Mouse (Mus musculus) adrenal gland, postnatal 14 days (tissue): Measurements from ENCODE around the gene Zc3h10. TPM values are rescaled to one million over a fixed set of nuclear protein-coding genes. Genes with fewer than 3 reads are reported as not detected.
A peak's percentile ranks its signal among the peaks of the same experiment; 100 is the strongest.
"Not testable (repeated sequence)": the region's sequence is repeated elsewhere in the genome, so short reads cannot be mapped to it uniquely, and the experiment has no call there.

Source experiments
- DNase-seq: peaks from one replicate; pipeline ENCODE4 v3.0.0; 2021; ENCODE audit warnings: mixed read lengths
- total RNA-seq: library from RNA; stranded (reverse); gene quantifications from 2 replicates; pipeline ENCODE4 v1.2.3, GENCODE M21; 2021

Zc3h10 gene
- total RNA-seq, 1 experiment from 2014 or later: 13.5 TPM

GRCm38 (mm10) chr10:128524732-128525662 lies 22.6 kb downstream of the Zc3h10 start:
- peak; percentile 74 for DNase-seq

DNA sequence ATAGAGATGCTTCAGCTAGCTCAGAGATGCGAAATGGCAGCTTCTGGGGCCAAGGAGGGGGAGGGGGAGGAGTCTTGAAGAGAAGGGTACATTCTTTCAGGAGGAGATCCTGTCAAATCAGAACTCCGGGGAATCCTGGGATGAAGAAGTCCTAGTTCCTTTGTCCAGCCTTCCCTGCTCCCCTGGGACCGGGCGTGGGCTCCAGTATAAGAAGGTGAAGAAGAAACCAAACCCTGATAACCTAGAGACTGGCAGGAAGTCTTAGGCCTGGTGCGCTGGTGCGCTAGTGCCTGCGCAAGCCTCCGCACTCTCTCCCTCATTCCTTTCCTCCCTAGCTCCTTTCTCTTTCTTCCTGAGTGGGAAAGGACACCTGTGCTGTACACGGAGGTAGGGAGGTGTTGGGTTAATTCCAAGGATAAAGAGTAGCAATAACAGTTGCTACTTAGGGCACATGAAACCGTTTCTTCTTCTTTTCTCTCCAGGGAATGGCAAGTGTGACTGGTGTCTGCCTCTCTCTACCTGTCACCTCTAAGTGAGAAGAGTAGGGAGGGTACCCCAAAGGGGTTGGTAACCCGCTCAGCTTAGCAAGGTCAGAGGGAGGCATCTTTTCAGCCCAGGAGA lies 23.4 kb downstream of the Zc3h10 start:
- DNase-seq: no peak

- no peak for DNase-seq
Measured at GRCm38 (mm10) chr10:128522351-128522750, 25.2 kb downstream of the Zc3h10 start.

DNA sequence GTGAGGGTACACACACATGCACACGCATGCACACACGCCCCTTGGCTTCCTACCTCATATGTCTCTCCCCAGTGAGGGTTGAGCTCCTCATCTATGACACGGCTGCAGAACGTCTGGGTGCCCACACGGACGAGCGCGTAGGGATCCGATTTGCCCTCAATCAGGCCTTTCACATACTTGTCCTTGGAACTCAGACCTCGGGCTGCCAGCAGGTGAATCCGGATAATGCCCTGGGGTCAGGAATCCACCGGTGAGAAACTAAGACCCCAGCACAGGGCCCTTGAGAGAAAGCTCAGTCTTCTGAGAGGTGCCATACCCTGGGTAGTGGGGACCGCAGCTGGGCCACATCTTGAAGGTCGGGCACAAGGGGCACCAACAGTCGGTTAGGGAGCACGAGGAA lies 27.0 kb downstream of the Zc3h10 start:
- no peak for DNase-seq

GRCm38 (mm10) chr10:128518833-128519232 lies 28.7 kb downstream of the Zc3h10 start:
- DNase-seq: peak; percentile 71

GRCm38 (mm10) chr10:128516677-128517076 lies 30.9 kb downstream of the Zc3h10 start:
- DNase-seq: no peak

DNA sequence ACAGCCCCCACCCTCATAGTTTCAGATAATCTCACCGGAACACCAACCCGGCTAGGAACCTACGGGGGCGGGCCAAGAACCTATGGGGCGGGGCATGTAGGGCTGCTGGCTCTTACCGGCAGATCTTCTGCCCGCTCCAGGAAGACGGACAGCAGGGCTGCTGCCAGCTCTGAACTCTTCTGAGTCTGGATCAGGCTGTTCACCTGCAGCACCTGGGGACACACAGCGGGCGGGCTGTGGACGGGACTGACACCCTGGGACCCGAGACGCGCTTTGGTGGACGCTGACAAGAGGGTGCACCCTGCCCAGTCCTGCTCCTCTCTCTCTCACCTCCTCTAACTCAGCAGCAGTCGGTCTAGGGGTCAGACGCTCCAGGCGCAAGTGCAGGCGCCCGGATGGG lies 31.5 kb downstream of the Zc3h10 start:
- DNase-seq: no peak

DNA sequence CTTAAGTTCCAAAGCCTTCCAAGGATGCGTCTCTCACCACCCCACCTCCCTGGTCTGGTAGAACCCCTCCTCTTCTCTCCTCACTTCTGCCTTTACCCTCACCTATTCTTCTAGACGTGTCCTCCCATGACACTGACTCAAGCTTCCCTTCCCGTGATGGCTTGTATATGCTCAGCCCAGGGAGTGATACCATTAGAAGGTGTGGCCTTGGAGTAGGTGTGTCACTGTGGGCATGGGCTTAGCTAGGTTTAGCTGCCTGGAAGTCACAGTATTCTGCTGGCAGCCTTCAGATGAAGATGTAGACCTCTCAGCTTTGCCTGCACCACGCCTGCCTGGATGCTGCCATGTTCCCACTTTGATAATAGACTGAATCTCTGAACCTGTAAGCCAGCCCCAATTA lies 32.5 kb downstream of the Zc3h10 start:
- no peak for DNase-seq

GRCm38 (mm10) chr10:128511761-128512160 lies 35.8 kb downstream of the Zc3h10 start:
- no peak for DNase-seq

- DNase-seq: no peak
Measured at GRCm38 (mm10) chr10:128511189-128511588, 36.4 kb downstream of the Zc3h10 start.

- DNase-seq: no peak
Measured at GRCm38 (mm10) chr10:128510301-128510700, 37.3 kb downstream of the Zc3h10 start.

GRCm38 (mm10) chr10:128509831-128510230 lies 37.7 kb downstream of the Zc3h10 start:
- DNase-seq: no peak

DNA sequence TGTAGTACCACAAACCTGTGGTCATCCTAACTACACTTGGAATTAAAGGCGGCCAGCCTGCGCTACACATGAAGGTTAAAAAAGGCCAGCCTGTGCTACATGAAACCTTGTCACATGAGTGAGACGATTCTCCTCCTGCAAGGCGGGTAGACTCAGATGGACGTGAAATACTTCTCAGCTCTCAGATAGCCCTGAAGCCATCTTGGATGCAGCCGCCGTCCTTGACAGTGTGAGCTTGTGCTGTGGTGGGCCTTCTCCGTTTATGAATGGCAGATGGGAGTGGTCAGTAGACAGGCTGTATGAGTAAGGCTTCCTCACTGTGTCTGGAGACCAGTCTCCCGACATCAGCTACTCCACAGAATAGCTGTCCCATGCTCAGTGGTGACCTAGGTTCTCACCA lies 38.4 kb downstream of the Zc3h10 start:
- DNase-seq: no peak

DNA sequence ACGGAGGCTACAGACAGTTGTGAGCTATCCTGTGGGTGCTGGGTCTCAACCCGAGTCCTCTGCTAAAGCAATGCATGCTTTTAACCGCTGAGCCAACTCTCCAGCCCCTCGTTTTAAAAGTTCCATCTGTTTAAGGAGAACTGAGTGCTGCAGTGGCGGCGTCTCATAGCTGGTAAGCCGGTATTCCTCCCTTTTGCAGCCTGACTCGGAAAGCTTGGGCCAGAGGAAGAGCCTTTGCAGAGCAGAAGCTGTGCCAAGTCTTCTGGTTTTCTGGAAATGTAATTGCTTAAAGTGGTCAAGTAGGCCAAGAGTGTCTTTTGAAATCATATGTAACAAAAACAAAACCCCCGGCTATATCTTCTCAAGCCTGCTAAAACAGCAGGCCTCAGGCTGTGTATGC lies 39.3 kb downstream of the Zc3h10 start:
- DNase-seq: no peak

- no peak for DNase-seq
Measured at GRCm38 (mm10) chr10:128505974-128506373, 41.6 kb downstream of the Zc3h10 start.

GRCm38 (mm10) chr10:128505371-128505667 lies 42.3 kb downstream of the Zc3h10 start:
- DNase-seq: not testable (repeated sequence)

GRCm38 (mm10) chr10:128504641-128505370 lies 42.8 kb downstream of the Zc3h10 start:
- DNase-seq: no peak

DNA sequence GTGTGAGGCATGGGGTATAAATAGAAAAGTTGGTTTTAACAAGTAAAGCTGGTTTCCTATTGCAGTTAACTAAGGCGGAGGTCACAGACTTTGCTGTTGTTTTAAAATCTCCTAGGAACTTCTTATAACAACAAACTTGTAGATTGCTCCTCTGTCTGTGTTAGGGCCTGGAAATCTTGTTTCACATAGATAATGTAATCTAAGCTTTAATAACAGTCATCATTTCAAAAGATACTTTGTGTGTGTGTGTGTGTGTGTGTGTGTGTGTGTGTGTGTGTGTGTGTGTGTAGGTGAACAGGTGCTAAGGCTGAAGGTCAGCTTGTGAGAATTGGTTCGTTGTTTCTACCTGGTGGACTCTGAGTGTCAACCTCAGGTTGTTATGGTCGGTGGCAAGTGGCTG lies 43.6 kb downstream of the Zc3h10 start:
- DNase-seq: no peak

GRCm38 (mm10) chr10:128503532-128503931 lies 44.0 kb downstream of the Zc3h10 start:
- DNase-seq: no peak

DNA sequence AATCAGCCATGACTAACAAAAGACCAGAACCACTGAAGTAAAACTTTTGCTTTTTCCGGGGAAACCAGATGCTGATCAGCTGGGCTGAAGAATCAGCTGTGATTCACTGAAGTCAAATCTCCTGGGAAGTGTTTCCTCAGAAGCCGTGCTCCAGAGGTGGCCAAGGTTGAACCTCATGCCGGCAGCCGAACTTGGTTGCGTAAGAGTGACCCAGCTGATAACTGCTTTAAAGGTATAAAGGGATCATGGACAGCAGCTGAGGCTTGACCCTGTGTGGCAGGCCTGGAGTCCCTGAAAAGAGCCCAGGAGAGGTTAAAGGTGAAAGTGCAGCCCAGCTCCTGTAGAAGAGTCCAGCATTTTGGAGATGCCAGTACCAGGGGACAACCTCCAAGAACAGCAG lies 45.2 kb downstream of the Zc3h10 start:
- peak; percentile 83 for DNase-seq

DNA sequence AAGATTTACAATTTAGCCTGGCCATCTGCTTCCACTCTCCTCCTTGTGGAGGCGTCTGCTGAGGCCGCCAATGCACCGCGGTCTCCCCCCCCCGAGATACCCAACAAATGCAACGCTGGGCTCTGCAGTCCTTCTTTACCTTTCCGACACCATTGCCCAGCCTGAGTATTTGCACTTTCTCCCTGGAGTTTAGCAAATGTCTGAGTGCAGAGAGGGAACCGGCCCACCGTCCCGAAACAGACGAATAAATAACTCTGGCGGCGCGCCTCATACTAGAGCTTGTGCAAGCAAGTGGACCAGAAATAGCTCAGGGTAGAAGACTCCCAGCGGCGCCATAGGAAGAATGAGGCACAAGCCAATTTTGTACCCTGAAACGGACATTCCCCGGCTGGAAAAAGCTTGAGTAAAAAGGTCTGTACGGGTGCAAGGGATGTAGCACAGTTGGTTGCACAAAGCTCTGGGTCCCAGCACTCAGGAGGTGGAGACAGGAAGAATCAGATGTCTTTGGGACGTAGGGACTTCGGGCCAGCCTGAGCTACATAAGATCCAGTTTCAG lies 48.4 kb downstream of the Zc3h10 start:
- peak; percentile 77 for DNase-seq

DNA sequence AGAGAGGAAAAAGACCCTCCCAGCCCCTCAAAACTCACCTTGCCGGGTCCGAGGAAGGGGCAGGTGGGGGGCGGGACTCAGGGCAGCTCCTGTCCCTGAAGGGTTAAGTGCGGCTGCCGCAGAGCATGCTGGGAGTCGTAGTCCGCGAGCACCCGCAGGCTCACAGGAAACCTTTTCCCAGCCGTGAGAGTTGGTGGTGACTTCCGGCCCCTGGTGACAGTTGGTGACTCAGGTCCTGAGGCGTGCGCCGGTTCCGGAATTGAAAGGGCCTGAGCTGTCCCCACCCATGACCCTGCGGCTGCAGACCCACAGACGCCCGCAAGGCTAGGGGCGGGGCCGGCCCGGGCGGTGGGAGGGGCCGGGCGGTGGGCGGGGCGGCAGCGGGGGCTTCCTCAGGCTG lies 49.0 kb downstream of the Zc3h10 start, which contains the start of gene Myl6b:
Gene Myl6b (minus strand): TSS at position 96 of the 400 bp plus-strand sequence.
- DNase-seq: peak; percentile 97
